Mouse (Mus musculus): ENCODE measurements around the gene Olfr16.

- TF ChIP-seq CTCF (conservative IDR thresholded peaks at IDR 0.05; ENCODE audit: low read length) = no peak
- TF ChIP-seq NANOG (IDR thresholded peaks at IDR 0.05; ENCODE audit: borderline replicate concordance, low read length) = no peak
Observed at GRCm38 (mm10) chr1:172989794-172990634, 39.8 kb downstream of the Olfr16 start.
